Mouse (Mus musculus): ENCODE measurements around the gene Tbl1x. TPM values are rescaled to one million over a fixed set of nuclear protein-coding genes. Genes with fewer than 3 reads are reported as not detected.
"Not testable (repeated sequence)": the region's sequence is repeated elsewhere in the genome, so short reads cannot be mapped to it uniquely, and the experiment has no call there.

The Tbl1x gene
- polyA plus RNA-seq, 1 experiment from 2014 or later = 68.8 TPM

- no peak for ATAC-seq (ENCODE audit: low FRiP score)
- H3K36me3 ChIP-seq (replicated peaks) = no peaks in the 10 kb centered on the region
- 27% methylated on average over 12 of the region's 12 CpGs for WGBS
- peak overlapping the region; percentile 80 for H3K9ac ChIP-seq
- H3K4me2 ChIP-seq = peak overlapping the region; percentile 56
- no peaks in the 10 kb centered on the region for H3K27me3 ChIP-seq
- H3K9me3 ChIP-seq = 0 out of 2 replicates have a peak, but pooled peaks cover 3% of the 10 kb centered on the region
- peak overlapping the region; percentile 62 for H3K4me3 ChIP-seq (replicated peaks)
- peak overlapping the region; percentile 94 for H3K27ac ChIP-seq
- H3K4me1 ChIP-seq = peaks cover 18% of the 10 kb centered on the region
Observed at GRCm38 (mm10) chrX:77511994-77512485, 1.2 kb downstream of the Tbl1x start.

GRCm38 (mm10) chrX:77517274-77518085 is 6.7 kb downstream of the Tbl1x start:
- WGBS = 54% methylated on average over 8 of the region's 8 CpGs
- no peaks in the 10 kb centered on the region for H3K27me3 ChIP-seq
- H3K27ac ChIP-seq = no peak overlapping the region
- H3K9ac ChIP-seq = no peak overlapping the region
- H3K4me3 ChIP-seq (replicated peaks) = no peak overlapping the region
- no peak for ATAC-seq (ENCODE audit: low FRiP score)
- H3K4me2 ChIP-seq = no peak overlapping the region
- peaks cover 2% of the 10 kb centered on the region; the same call in 1 of the 2 replicates for H3K36me3 ChIP-seq (replicated peaks)
- H3K4me1 ChIP-seq = peaks cover 7% of the 10 kb centered on the region
- no peaks in the 10 kb centered on the region for H3K9me3 ChIP-seq

- no peaks in the 10 kb centered on the region for H3K9me3 ChIP-seq
- no peak overlapping the region for H3K4me3 ChIP-seq (replicated peaks)
- H3K9ac ChIP-seq = no peak overlapping the region
- H3K27ac ChIP-seq = no peak overlapping the region
- WGBS = 68% methylated on average over 1 of the region's 1 CpGs
- H3K4me1 ChIP-seq = peaks cover 6% of the 10 kb centered on the region; the same call in 1 of the 2 replicates
- no peak overlapping the region for H3K4me2 ChIP-seq
- H3K36me3 ChIP-seq (replicated peaks) = peaks cover 2% of the 10 kb centered on the region; the same call in 1 of the 2 replicates
- no peaks in the 10 kb centered on the region for H3K27me3 ChIP-seq
- no peak for ATAC-seq (ENCODE audit: low FRiP score)
Observed at GRCm38 (mm10) chrX:77518929-77519328, 8.1 kb downstream of the Tbl1x start.

GRCm38 (mm10) chrX:77522842-77523375 is 12.1 kb downstream of the Tbl1x start:
- H3K4me1 ChIP-seq = peaks cover 13% of the 10 kb centered on the region; the same call in 1 of the 2 replicates
- 53% methylated on average over 3 of the region's 3 CpGs for WGBS
- no peak overlapping the region for H3K4me2 ChIP-seq

GRCm38 (mm10) chrX:77525179-77525578 is 14.4 kb downstream of the Tbl1x start:
- no peak for ATAC-seq (ENCODE audit: low FRiP score)
- 7% methylated on average over 1 of the region's 1 CpGs for WGBS
- H3K4me1 ChIP-seq = peaks cover 13% of the 10 kb centered on the region; the same call in 1 of the 2 replicates

More at GRCm38 (mm10) chrX:77522842-77523375, 12.1 kb downstream of the Tbl1x start:
- Histone ChIP-seq H3K9me3 (no peaks in the 10 kb centered on the region), H3K4me3 (replicated peaks) (no peak overlapping the region), H3K27me3 (no peaks in the 10 kb centered on the region), H3K27ac (no peak overlapping the region), H3K9ac (no peak overlapping the region), H3K36me3 (replicated peaks) (peaks cover 2% of the 10 kb centered on the region; the same call in 1 of the 2 replicates)
- no peak for ATAC-seq (ENCODE audit: low FRiP score)

GRCm38 (mm10) chrX:77528401-77528800 is 17.6 kb downstream of the Tbl1x start:
- H3K27me3 ChIP-seq = no peaks in the 10 kb centered on the region
- H3K36me3 ChIP-seq (replicated peaks) = no peaks in the 10 kb centered on the region
- H3K4me2 ChIP-seq = no peak overlapping the region
- H3K9me3 ChIP-seq = no peaks in the 10 kb centered on the region
- H3K4me3 ChIP-seq (replicated peaks) = no peak overlapping the region
- no peak overlapping the region for H3K9ac ChIP-seq
- 68% methylated on average over 1 of the region's 1 CpGs for WGBS
- 0 out of 2 replicates have a peak, but pooled peaks cover 10% of the 10 kb centered on the region for H3K4me1 ChIP-seq
- H3K27ac ChIP-seq = no peak overlapping the region
- ATAC-seq (ENCODE audit: low FRiP score) = no peak

More at GRCm38 (mm10) chrX:77525179-77525578, 14.4 kb downstream of the Tbl1x start:
- no peak overlapping the region for H3K27ac ChIP-seq
- no peak overlapping the region for H3K4me2 ChIP-seq
- H3K9me3 ChIP-seq = no peaks in the 10 kb centered on the region
- no peaks in the 10 kb centered on the region for H3K36me3 ChIP-seq (replicated peaks)
- no peak overlapping the region for H3K4me3 ChIP-seq (replicated peaks)
- no peaks in the 10 kb centered on the region for H3K27me3 ChIP-seq
- no peak overlapping the region for H3K9ac ChIP-seq

GRCm38 (mm10) chrX:77530997-77531396 is 20.2 kb downstream of the Tbl1x start:
- H3K27me3 ChIP-seq = no peaks in the 10 kb centered on the region
- H3K4me3 ChIP-seq (replicated peaks) = no peak overlapping the region
- no peaks in the 10 kb centered on the region for H3K9me3 ChIP-seq
- H3K4me2 ChIP-seq = no peak overlapping the region
- no peaks in the 10 kb centered on the region for H3K4me1 ChIP-seq
- no peak for ATAC-seq (ENCODE audit: low FRiP score)
- no peak overlapping the region for H3K27ac ChIP-seq
- no peaks in the 10 kb centered on the region for H3K36me3 ChIP-seq (replicated peaks)
- 95% methylated on average over 4 of the region's 5 CpGs for WGBS
- no peak overlapping the region for H3K9ac ChIP-seq

GRCm38 (mm10) chrX:77533922-77534321 is 23.1 kb downstream of the Tbl1x start:
- WGBS = 65% methylated on average over 2 of the region's 2 CpGs
- no peak overlapping the region for H3K27ac ChIP-seq
- no peak for ATAC-seq (ENCODE audit: low FRiP score)

GRCm38 (mm10) chrX:77539770-77540169 is 29.0 kb downstream of the Tbl1x start:
- H3K9ac ChIP-seq; H3K4me3 ChIP-seq (replicated peaks); H3K27me3 ChIP-seq; H3K9me3 ChIP-seq; ATAC-seq (ENCODE audit: low FRiP score); H3K27ac ChIP-seq; H3K4me2 ChIP-seq; H3K36me3 ChIP-seq (replicated peaks); H3K4me1 ChIP-seq: not testable (repeated sequence)
- 90% methylated on average over 4 of the region's 4 CpGs for WGBS

More at GRCm38 (mm10) chrX:77533922-77534321, 23.1 kb downstream of the Tbl1x start:
- Histone ChIP-seq H3K4me3 (replicated peaks) (no peak overlapping the region), H3K4me1 (no peaks in the 10 kb centered on the region), H3K27me3 (no peaks in the 10 kb centered on the region), H3K4me2 (no peak overlapping the region), H3K9me3 (no peaks in the 10 kb centered on the region), H3K36me3 (replicated peaks) (no peaks in the 10 kb centered on the region), H3K9ac (no peak overlapping the region)

GRCm38 (mm10) chrX:77544003-77544402 is 33.2 kb downstream of the Tbl1x start:
- Histone ChIP-seq H3K9me3 (no peaks in the 10 kb centered on the region), H3K27me3 (no peaks in the 10 kb centered on the region), H3K4me3 (replicated peaks) (no peak overlapping the region)

GRCm38 (mm10) chrX:77544550-77544949 is 33.7 kb downstream of the Tbl1x start:
- Histone ChIP-seq H3K9me3 (no peaks in the 10 kb centered on the region), H3K4me1 (no peaks in the 10 kb centered on the region), H3K27ac (no peak overlapping the region), H3K4me2 (no peak overlapping the region), H3K4me3 (replicated peaks) (no peak overlapping the region), H3K36me3 (replicated peaks) (no peaks in the 10 kb centered on the region), H3K27me3 (no peaks in the 10 kb centered on the region), H3K9ac (no peak overlapping the region)
- no peak for ATAC-seq (ENCODE audit: low FRiP score)
- 71% methylated on average over 4 of the region's 4 CpGs for WGBS

More at GRCm38 (mm10) chrX:77544003-77544402, 33.2 kb downstream of the Tbl1x start:
- no peak for ATAC-seq (ENCODE audit: low FRiP score)
- H3K4me1 ChIP-seq = no peaks in the 10 kb centered on the region
- H3K9ac ChIP-seq = no peak overlapping the region
- no peak overlapping the region for H3K27ac ChIP-seq
- no peaks in the 10 kb centered on the region for H3K36me3 ChIP-seq (replicated peaks)
- no peak overlapping the region for H3K4me2 ChIP-seq

- no peaks in the 10 kb centered on the region for H3K9me3 ChIP-seq
- no peak overlapping the region for H3K9ac ChIP-seq
- H3K36me3 ChIP-seq (replicated peaks) = no peaks in the 10 kb centered on the region
- H3K4me3 ChIP-seq (replicated peaks) = no peak overlapping the region
- H3K27me3 ChIP-seq = no peaks in the 10 kb centered on the region
- H3K4me1 ChIP-seq = no peaks in the 10 kb centered on the region
- no peak overlapping the region for H3K4me2 ChIP-seq
- H3K27ac ChIP-seq = no peak overlapping the region
- ATAC-seq (ENCODE audit: low FRiP score) = no peak
Observed at GRCm38 (mm10) chrX:77545362-77546078, 34.7 kb downstream of the Tbl1x start.

Data from forebrain, embryonic 12.5 days (tissue).